Mouse (Mus musculus) cortical plate, adult 2 months (tissue): ENCODE results near the gene Larp4b. TPM values are rescaled to one million over a fixed set of nuclear protein-coding genes. Genes with fewer than 3 reads are reported as not detected.
A peak's percentile ranks its signal among the peaks of the same experiment; 100 is the strongest.
"Not testable (repeated sequence)": the region's sequence is repeated elsewhere in the genome, so short reads cannot be mapped to it uniquely, and the experiment has no call there.

Experiments used
- H3K27ac ChIP-seq: fragments of 200-500 bp; 2 replicates; pipeline ENCODE4 v1.5.1; 2012; ENCODE audit warnings: low read length, control low read depth, inconsistent platforms; ENCODE audit not compliant: insufficient read depth
- H3K4me1 ChIP-seq: fragments of 200-500 bp; 2 replicates; pipeline ENCODE4 v1.6.1; 2011; ENCODE audit warnings: low read length; ENCODE audit not compliant: control insufficient read depth, insufficient read depth
- H3K4me3 ChIP-seq: fragments of 200-500 bp; 2 replicates; pipeline ENCODE4 v1.5.1; 2011; ENCODE audit warnings: mild to moderate bottlenecking, low read length, control low read depth; ENCODE audit not compliant: insufficient read depth
- CTCF ChIP-seq: fragments of 200-500 bp; IDR thresholded peaks from 2 replicates; pipeline ENCODE4 v1.5.1; 2011; ENCODE audit warnings: mild to moderate bottlenecking, control low read depth, low read length; ENCODE audit not compliant: insufficient read depth; ENCODE audit errors: extremely low read depth
- POLR2A ChIP-seq: fragments of 200-500 bp; IDR thresholded peaks from 2 replicates; pipeline ENCODE4 v1.6.1; 2011; ENCODE audit warnings: mild to moderate bottlenecking, low read length, control low read depth; ENCODE audit not compliant: insufficient read depth; ENCODE audit errors: extremely low read depth
- polyA plus RNA-seq: library from polyadenylated mRNA; depleted of rRNA; stranded (reverse); fragments of >200 nt; gene quantifications from 2 replicates; pipeline ENCODE4 v1.2.3, GENCODE M21; 2012; rRNA removed

Larp4b gene
- polyA plus RNA-seq: 31.7 and 32.2 TPM in 2 replicates

DNA sequence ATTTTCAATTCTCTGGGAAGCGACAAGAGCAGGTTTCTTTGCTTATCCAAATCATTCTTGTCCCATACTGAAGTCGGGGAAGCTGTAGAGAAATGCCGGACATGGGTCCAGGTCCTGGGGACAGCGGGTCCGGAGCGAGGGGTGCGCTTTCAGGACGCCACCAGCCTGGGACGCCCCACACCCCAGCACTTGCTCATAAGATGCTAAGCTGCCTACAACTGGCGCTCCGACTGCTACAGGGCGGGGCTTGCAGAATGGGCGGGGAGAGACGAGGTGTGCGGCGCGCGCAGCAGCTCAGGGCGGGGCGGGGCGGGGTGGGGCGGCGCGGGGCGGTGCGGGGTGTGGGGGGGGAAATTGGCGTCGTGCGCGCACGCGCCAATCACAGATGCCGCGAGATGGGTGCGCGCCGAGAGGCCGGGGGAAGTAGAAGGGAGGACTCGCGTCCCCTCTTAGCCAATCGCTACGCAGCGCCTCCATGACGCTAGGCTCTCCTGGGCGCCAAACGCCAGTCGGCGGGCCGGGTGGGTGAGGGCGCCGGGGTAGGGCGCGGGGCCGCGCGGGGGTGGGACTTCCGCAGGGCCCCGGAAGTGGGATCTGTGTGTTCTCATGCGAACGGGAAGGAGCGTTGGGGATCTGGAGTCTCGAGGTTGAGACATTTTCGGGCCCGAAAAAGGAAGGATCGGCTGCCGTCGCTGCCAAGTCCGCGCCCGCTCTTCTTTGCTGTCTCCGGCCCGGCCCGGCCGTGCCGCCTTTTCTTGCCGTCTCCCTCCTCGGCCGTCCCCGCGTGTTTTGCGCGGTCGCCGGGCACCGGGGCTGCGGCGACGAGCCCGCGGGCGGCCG lies at the start of gene Larp4b:
Gene Larp4b, plus strand, starts transcription at position 566 of the 840 bp plus-strand sequence.
- H3K4me1 ChIP-seq: peaks cover 2% of the 10 kb centered on the region; the same call in 1 of the 2 replicates
- TF ChIP-seq CTCF: no peak
- TF ChIP-seq POLR2A: peak; percentile 68; the same call in 1 of the 2 replicates
- peak within 1 kb of the TSS; percentile 50 for H3K4me3 ChIP-seq
- peak within 1 kb of the TSS; percentile 56; the same call in 1 of the 2 replicates for H3K27ac ChIP-seq

DNA sequence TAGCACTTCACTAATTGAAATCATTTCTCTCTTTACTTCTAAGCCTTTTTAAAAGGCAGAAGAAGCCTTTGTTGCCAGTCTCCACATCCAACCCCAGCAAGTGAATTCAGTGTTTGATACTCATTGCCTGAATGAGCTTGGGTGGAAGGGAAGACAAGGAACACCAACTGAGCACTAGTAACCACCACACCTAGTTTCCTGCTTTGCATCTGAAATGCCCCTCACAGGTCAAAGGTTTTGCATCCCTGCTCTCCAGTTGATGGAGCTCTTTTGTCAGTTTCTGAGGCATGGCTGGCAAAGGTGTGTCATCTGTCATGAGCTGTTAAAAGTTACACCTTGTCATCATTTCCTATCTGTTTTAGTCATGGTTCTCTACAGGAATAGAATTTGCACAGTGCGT lies 49.0 kb upstream of the Larp4b start:
- no peak overlapping the region for H3K27ac ChIP-seq
- H3K4me1 ChIP-seq: no peaks in the 10 kb centered on the region
- TF ChIP-seq CTCF: no peak
- no peak for TF ChIP-seq POLR2A
- no peak overlapping the region for H3K4me3 ChIP-seq

DNA sequence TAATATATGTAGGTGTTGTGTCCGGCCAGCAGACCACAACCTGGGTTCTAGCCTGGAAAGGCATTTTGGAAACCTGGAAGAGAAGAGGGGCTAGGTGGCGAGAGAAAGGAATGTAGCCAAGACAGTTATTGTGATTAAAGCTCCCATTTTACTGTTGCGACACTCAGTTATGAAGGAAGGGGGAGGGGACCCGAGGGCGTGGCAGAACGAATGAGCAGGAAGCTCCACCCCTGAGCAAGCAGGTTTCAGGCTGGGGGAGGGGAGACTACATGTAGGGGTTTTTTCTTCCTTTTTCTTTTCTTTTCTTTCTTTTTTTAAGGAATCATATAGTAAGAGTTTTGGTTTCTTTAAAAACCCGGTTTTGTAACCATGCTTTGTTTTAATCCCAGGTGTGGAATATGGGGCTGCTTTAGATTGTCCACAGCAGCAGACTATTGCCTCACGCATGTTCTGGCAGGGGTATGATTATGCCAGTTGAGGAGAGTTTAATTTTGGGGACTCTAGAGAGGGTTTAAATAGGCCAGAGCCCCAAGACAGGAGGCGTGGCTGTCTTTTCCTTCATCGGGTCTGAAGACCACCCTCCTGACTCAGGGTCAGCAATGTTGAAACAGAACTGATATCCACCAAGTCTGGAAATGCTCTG lies 41.5 kb upstream of the Larp4b start:
- not testable (repeated sequence) for H3K27ac ChIP-seq, H3K4me3 ChIP-seq, H3K4me1 ChIP-seq

DNA sequence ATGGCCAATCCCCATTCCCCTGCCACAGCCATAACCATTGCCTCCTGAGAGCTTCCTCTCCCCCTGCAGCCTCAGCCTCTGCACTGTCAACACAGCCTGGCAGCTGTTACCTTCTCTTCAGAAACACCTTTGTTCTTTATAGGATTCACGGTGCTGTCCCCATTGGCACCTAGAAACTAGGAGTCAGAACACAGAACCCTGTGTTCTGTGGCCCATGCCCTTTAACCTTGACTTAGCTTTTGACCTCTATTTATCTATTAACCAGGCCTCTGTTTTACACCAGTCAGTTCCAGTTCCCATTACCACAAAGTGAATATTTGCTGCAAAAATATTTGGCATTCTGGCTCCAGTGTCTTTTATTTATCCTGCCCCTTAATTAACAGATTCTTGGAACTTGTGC lies 36.4 kb upstream of the Larp4b start:
- TF ChIP-seq CTCF: no peak
- no peak for TF ChIP-seq POLR2A
- Histone ChIP-seq H3K27ac (no peak overlapping the region), H3K4me1 (no peaks in the 10 kb centered on the region), H3K4me3 (no peak overlapping the region)

DNA sequence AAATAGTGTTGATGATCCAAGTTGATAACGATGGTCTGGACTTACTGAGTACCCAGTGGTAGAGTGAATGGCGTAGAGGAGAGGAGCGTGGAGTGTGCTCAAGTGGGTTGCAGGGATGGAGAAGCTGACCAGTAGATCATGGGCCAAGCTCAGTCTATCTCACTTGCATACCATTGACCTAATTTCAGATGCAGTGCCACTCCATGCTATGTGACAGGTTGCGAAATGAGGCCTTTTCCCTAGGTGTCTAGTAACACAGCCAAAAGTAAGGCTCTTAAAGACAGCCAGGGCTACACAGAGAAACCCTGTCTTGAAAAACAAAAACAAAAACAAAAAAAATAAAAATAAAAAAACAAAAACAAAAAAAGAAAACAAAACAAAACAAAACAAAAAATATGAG lies 35.0 kb upstream of the Larp4b start:
- no peak overlapping the region for H3K27ac ChIP-seq
- TF ChIP-seq CTCF (no peak), POLR2A (no peak)
- H3K4me3 ChIP-seq: no peak overlapping the region
- no peaks in the 10 kb centered on the region for H3K4me1 ChIP-seq

DNA sequence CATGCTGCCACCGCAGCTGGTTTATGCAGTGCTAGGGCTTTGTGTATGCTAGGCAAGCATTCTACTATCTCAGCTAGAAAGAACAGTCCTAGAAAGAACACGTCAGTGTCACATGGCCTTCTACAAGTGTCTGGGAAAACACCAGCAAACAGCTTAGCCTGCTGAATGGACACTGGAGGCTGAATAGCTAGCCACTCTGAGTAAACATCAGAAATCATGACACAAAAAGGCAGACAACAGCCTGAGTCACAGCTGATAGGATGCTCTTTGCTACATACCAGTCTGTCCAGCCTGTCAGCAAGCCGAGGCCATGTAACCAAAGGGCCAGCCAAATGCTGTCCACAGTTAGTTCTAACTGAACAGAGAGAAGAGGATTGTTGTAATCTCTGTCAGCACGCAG lies 32.3 kb upstream of the Larp4b start:
- H3K4me3 ChIP-seq: no peak overlapping the region
- H3K4me1 ChIP-seq: peaks cover 2% of the 10 kb centered on the region; the same call in 1 of the 2 replicates
- no peak overlapping the region for H3K27ac ChIP-seq
- TF ChIP-seq CTCF: no peak
- TF ChIP-seq POLR2A: no peak

DNA sequence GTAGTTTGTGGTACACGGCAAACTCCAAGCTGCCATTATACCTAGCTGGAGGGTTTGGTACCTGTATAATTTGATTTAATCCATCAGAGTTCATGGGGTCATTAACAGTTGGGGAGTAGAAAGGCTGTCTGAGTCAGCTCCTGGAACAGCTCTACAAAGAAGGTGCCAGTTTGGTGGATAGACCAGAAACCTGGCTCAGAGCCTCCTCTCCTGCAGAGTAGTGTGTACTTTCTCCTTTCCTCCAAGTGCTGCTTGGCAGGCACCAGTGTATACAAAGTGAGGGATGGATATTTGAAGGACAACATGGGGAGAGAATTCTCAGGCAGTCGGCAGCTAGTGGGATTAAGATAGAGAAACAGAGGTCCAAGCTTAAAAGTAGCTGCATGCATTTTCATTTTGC lies 29.5 kb upstream of the Larp4b start:
- H3K4me3 ChIP-seq: no peak overlapping the region
- TF ChIP-seq POLR2A (no peak), CTCF (no peak)
- no peak overlapping the region for H3K27ac ChIP-seq
- peaks cover 2% of the 10 kb centered on the region; the same call in 1 of the 2 replicates for H3K4me1 ChIP-seq

DNA sequence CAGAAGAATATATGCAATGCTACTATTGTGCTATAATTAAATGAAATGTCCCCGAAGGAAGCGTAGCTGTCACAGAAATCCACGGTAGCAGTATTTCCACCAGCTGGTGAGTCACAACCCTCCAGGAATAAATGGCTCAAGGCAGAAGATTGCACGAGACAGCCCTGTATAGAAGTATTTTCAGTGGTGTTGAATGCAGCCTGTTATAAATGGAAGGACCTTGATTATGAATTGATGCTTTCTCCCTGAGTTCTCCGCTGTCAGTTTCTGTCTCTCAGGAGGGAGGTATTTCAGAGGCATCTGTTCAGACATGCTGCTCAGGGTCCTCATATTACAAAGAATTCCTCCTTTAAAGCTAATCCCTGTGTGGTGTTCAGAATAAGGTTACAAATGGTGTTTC lies 27.6 kb upstream of the Larp4b start:
- Histone ChIP-seq H3K4me3 (no peak overlapping the region), H3K27ac (no peak overlapping the region), H3K4me1 (peaks cover 2% of the 10 kb centered on the region; the same call in 1 of the 2 replicates)
- TF ChIP-seq CTCF (no peak), POLR2A (no peak)

DNA sequence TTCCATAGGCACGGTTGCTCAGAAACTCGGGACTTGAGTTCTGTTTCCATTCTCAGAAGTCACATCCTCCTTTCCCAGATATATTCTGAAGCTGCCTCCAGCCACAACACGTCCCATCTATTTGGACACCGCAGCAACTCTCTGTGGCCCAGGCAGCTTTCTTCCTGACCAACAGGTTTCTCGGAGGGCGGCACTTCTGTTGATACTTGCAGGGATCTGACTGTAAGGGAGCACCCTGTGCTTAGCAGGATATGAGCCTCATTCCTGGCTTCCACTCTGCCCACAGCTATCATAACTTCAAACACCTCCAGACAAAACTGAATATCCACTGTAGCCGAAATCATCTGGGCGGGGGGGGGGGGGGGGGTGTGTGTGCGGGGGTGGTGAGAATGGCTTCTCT lies 22.7 kb upstream of the Larp4b start:
- no peak overlapping the region for H3K27ac ChIP-seq
- no peak overlapping the region for H3K4me3 ChIP-seq
- TF ChIP-seq CTCF: no peak
- TF ChIP-seq POLR2A: no peak
- peaks cover 2% of the 10 kb centered on the region; the same call in 1 of the 2 replicates for H3K4me1 ChIP-seq

DNA sequence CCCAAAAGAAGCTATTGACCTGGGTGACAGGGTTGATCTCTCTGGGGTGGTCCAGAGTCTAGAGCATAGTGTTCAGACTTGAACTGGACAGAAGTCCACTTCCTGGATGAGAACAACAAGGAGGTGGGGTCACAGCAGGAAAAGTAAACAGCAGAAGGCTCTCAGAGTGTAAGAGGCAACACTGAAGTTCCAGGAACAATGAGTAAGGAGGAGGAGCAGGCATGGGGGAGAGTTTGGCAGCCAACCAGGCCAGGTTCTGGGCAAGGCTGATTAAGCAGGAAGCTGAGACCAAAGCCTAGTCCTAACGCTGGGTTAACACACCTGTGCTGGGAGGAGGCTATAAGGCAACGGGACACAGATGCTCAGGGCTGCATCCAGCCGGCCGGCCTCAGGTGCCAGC lies 19.9 kb upstream of the Larp4b start:
- TF ChIP-seq CTCF (no peak), POLR2A (no peak)
- H3K4me1 ChIP-seq: no peaks in the 10 kb centered on the region
- H3K4me3 ChIP-seq: no peak overlapping the region
- H3K27ac ChIP-seq: no peak overlapping the region
